Mouse (Mus musculus) liver, embryonic 11.5 days (tissue): ENCODE measurements around the gene Zfp60. TPM values are rescaled to one million over a fixed set of nuclear protein-coding genes. Genes with fewer than 3 reads are reported as not detected.

Source experiments
- ATAC-seq: fragments of 200-750 bp; cut with Nextera tagmentation; replicated peaks from 2 replicates; pipeline ENCODE4 v1.8.0; 2017; ENCODE audit warnings: moderate number of reproducible peaks, mild to moderate bottlenecking, moderate TSS enrichment, moderate library complexity; ENCODE audit not compliant: low FRiP score
- DNase-seq: peaks from one replicate; pipeline ENCODE4 v3.0.0-alpha.2; 2017; ENCODE audit warnings: low spot score
- H3K27ac ChIP-seq: fragments of 300-500 bp; sonication (generic); 2 replicates; pipeline ENCODE4 v1.5.1; 2014; ENCODE audit warnings: mild to moderate bottlenecking, low read depth, low read length, control low read depth
- H3K27me3 ChIP-seq: fragments of 300-500 bp; sonication (generic); replicated peaks from 2 replicates; pipeline ENCODE4 v1.6.1; 2014; ENCODE audit warnings: low read length, mixed read lengths; ENCODE audit not compliant: control insufficient read depth, insufficient read depth
- H3K36me3 ChIP-seq: fragments of 300-500 bp; sonication (generic); 2 replicates; pipeline ENCODE4 v1.6.1; 2014; ENCODE audit warnings: mild to moderate bottlenecking, low read length, moderate library complexity, mixed read lengths; ENCODE audit not compliant: control insufficient read depth, insufficient read depth
- H3K4me1 ChIP-seq: fragments of 300-500 bp; sonication (generic); replicated peaks from 2 replicates; pipeline ENCODE4 v1.6.1; 2014; ENCODE audit warnings: low read length, mixed read lengths; ENCODE audit not compliant: control insufficient read depth, insufficient read depth
- H3K4me2 ChIP-seq: fragments of 300-500 bp; sonication (generic); 2 replicates; pipeline ENCODE4 v1.6.1; 2014; ENCODE audit warnings: mild to moderate bottlenecking, control low read depth, moderate library complexity
- H3K4me3 ChIP-seq: fragments of 300-500 bp; sonication (generic); 2 replicates; pipeline ENCODE4 v1.5.1; 2014; ENCODE audit warnings: low read depth, low read length, control low read depth
- H3K9ac ChIP-seq: fragments of 300-500 bp; sonication (generic); 2 replicates; pipeline ENCODE4 v1.6.1; 2014; ENCODE audit warnings: low read depth, low read length, control low read depth
- H3K9me3 ChIP-seq: fragments of 300-500 bp; sonication (generic); 2 replicates; pipeline ENCODE4 v1.6.1; 2016; ENCODE audit warnings: low read length, inconsistent platforms, mixed read lengths; ENCODE audit not compliant: control insufficient read depth
- WGBS: fragments of 180-500 bp; shearing (Covaris S2); extraction: QIAGEN DNeasy Blood & Tissue Kit; methylation state at CpG from one replicate; pipeline ENCODE4 v1.1.7; 2014; 5-methylcytosine and 5-hydroxymethylcytosine counted together
- polyA plus RNA-seq: library from polyadenylated mRNA; unstranded; fragments of >200 nt; fragmentation: Nextera tagmentation; extraction: Ambion mirVana; gene quantifications from 2 replicates; pipeline ENCODE4 v1.2.1, GENCODE M21; 2014

Zfp60 gene
- polyA plus RNA-seq, 1 experiment from 2014 or later: 17.5 TPM

DNA sequence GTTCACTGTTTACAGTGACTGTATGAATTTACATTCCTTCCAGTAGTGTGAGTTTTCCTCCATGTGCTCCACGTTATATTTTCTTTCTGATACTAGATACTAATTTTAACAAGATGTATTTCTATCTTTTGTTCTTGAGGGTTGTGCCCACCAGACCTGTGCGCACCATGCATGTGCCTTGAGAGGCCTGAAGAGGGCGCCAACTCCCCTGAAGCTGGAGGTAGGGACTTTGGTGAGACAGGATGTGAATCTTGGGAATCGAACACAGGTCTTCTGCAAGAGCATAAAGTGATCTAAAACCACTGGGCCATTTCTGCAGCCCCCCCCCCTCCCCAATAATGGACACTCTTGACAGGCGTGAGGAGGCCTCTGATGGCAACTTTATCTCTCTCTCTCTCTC is 40.1 kb upstream of the Zfp60 start:
- no peaks in the 10 kb centered on the region for H3K27me3 ChIP-seq
- 39% methylated on average over 5 of the region's 5 CpGs for WGBS
- no peak for ATAC-seq

DNA sequence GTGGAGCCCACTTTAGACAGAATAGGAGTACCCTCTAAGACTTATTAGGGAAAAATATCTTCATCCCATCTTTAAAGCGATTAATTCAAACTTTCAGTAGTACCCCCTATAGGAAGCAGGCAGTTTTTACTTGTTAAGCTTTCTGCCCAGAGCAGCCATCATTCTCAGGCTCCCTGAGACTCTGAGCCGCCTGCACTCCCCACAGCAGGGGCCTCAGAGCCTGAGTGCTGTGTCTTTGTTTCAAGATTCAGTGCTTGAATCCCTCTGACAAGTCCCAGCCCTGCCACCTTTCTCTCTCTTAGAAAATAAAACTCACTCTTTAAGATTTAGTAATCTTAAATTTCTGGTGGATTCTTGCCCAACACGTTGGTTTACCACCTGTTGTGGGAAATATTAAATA is 34.5 kb upstream of the Zfp60 start:
- WGBS: 50% methylated on average over 3 of the region's 3 CpGs
- H3K4me2 ChIP-seq: no peak overlapping the region
- no peaks in the 10 kb centered on the region for H3K27me3 ChIP-seq
- ATAC-seq (no peak), DNase-seq (no peak)
- H3K27ac ChIP-seq: no peak overlapping the region
- no peaks in the 10 kb centered on the region for H3K4me1 ChIP-seq
- no peak overlapping the region for H3K4me3 ChIP-seq
- no peaks in the 10 kb centered on the region for H3K36me3 ChIP-seq
- no peak overlapping the region for H3K9ac ChIP-seq
- no peaks in the 10 kb centered on the region for H3K9me3 ChIP-seq

More for the DNA sequence above, 40.1 kb upstream of the Zfp60 start:
- H3K4me3 ChIP-seq: no peak overlapping the region
- no peak overlapping the region for H3K4me2 ChIP-seq
- no peaks in the 10 kb centered on the region for H3K36me3 ChIP-seq
- DNase-seq: no peak
- no peaks in the 10 kb centered on the region for H3K9me3 ChIP-seq
- no peak overlapping the region for H3K27ac ChIP-seq
- H3K4me1 ChIP-seq: peaks cover 4% of the 10 kb centered on the region; the same call in 1 of the 2 replicates
- H3K9ac ChIP-seq: no peak overlapping the region

DNA sequence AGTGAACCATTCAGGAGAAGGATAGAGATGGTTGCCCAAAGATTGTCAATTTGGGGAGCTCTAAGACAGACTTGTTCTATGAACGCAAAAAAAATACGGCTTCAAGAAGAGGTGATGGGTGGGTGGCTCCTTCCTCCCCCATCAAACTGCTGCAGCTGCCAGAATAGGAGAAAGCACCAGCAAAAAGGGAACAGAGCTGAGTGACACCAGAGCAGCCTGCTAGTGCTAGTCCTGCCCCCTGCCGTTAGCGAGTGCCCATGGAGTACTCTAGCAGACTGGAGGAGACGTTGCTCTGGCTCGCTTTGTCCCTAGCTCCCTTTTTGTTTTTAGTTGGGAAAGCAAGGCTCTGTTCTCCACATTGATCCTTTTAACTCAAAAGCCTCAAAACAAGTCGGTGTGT is 20.8 kb upstream of the Zfp60 start:
- Histone ChIP-seq H3K4me1 (no peaks in the 10 kb centered on the region), H3K9me3 (peaks cover 6% of the 10 kb centered on the region; the same call in 1 of the 2 replicates), H3K36me3 (no peaks in the 10 kb centered on the region), H3K9ac (no peak overlapping the region), H3K27me3 (no peaks in the 10 kb centered on the region), H3K4me2 (no peak overlapping the region), H3K4me3 (no peak overlapping the region), H3K27ac (no peak overlapping the region)
- WGBS: 84% methylated on average over 7 of the region's 7 CpGs
- ATAC-seq (no peak), DNase-seq (no peak)

DNA sequence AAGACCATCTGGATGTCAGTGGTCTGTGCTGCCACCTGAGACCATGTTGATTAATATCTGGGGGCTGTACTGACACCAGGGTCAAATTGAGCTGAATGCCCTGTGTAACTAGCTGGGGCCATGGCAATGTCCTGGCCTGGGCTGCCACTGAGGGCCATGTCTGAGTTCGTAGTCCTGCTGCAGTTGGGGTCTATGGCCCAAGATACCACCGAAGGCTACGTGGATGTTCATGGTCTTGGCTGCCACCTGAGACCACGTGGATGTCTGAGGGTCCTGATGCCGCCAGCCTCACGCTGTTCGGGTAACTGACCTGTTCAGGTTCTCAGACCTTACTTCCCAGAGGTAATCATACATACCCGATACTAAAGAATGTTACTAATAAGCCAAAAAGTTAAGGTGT is 9.2 kb upstream of the Zfp60 start:
- H3K4me3 ChIP-seq: no peak overlapping the region
- no peak overlapping the region for H3K4me2 ChIP-seq
- H3K27ac ChIP-seq: no peak overlapping the region
- no peak for ATAC-seq
- no peaks in the 10 kb centered on the region for H3K36me3 ChIP-seq
- no peaks in the 10 kb centered on the region for H3K9me3 ChIP-seq
- no peak for DNase-seq
- no peak overlapping the region for H3K9ac ChIP-seq
- no peaks in the 10 kb centered on the region for H3K27me3 ChIP-seq
- 78% methylated on average over 8 of the region's 8 CpGs for WGBS
- H3K4me1 ChIP-seq: no peaks in the 10 kb centered on the region

DNA sequence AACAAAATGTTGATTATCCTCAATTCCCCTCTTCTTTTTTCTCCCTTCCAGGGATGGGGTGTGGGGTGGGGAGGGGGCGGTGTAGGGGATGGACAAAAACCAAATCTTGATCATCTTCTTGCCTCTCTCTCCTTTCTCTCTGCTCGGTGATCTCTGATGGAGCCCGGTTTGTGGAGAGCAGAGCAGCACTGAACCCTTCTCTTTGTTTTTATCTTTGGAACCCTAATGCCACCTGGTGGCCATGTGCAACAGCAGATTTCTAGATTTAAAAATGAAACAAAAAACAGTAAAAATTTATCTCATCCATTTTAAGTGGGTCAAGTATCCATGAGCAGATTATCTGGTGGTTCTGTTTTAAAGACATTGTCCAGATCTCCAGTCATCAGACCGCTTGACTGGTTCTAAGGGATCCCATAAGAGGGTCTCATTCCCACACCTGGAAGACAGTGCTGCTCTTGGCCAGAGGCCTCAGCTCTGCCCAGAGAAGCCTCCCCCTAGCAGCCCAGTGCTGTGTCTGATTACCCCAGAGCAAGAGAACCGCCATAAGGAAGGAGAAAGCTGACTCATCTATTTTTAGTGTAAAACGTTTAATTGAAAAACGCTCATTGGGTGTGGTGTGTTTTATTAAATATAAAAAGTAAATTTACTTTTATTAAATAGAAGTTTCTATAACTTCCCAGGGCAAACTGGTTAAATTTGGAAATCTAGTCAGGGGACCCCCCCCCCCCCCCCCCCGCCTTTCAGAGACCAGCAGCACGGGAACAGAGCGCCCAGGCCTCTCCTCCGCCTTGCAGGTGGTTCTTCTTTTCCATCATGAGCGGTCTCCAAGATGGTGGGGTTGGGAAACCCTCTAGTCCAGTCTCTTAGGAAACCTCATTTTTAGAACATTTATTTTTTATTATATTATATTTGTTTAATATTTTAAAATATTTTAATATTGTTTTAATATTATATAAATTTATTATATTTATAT is 5.3 kb upstream of the Zfp60 start:
- Histone ChIP-seq H3K4me2 (no peak overlapping the region; the same call in 1 of the 2 replicates), H3K36me3 (no peaks in the 10 kb centered on the region), H3K9me3 (no peaks in the 10 kb centered on the region), H3K27ac (no peak overlapping the region), H3K4me3 (no peak overlapping the region), H3K27me3 (no peaks in the 10 kb centered on the region), H3K9ac (no peak overlapping the region), H3K4me1 (no peaks in the 10 kb centered on the region)
- 45% methylated on average over 12 of the region's 12 CpGs for WGBS
- DNase-seq: no peak
- ATAC-seq: peak; percentile 41; the same call in 1 of the 2 replicates

DNA sequence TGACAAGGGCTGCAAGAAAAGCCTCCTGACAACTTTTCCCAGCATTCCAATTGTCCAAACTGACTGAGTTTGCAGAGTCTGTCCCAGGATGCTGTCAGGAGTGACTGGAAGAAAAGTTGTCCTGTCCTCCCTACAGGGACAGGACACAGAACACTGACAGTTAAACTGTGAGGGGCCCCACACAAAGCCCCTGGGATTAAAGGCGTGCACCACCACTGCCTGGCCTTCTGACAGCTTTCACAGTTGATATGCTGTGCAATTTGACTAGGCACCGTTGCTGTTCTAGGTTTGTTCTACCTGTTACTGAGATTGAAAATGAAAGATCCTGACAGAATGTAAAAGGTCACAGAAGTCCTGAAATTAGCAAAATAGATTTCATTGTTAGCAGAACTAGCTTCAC is 3.7 kb upstream of the Zfp60 start:
- Histone ChIP-seq H3K27me3 (no peaks in the 10 kb centered on the region), H3K4me2 (no peak overlapping the region), H3K27ac (no peak overlapping the region), H3K4me1 (no peaks in the 10 kb centered on the region), H3K4me3 (no peak overlapping the region), H3K36me3 (no peaks in the 10 kb centered on the region), H3K9ac (no peak overlapping the region), H3K9me3 (no peaks in the 10 kb centered on the region)
- ATAC-seq (no peak), DNase-seq (no peak)
- WGBS: 57% methylated on average over 2 of the region's 2 CpGs

DNA sequence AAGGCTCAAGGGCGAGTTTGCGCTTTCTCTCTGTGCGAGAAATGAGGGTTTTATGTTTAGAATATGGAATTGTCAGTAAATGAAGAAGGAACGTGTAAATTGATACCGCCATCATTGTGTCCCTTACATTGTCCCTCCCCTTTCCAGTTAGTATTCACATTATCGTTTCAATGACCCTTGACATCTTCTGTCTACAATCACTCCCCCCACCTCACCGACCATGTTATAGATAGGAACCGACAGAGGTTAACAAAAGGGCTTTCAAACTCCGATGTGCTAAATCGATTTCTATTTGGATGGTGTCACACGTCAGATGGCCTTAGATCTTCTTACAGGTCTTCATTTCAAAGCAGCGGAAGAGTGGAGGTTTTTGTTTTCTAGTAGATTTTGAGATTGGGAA is 757 bp downstream of the Zfp60 start:
- WGBS: 15% methylated on average over 12 of the region's 12 CpGs
- no peak for DNase-seq

DNA sequence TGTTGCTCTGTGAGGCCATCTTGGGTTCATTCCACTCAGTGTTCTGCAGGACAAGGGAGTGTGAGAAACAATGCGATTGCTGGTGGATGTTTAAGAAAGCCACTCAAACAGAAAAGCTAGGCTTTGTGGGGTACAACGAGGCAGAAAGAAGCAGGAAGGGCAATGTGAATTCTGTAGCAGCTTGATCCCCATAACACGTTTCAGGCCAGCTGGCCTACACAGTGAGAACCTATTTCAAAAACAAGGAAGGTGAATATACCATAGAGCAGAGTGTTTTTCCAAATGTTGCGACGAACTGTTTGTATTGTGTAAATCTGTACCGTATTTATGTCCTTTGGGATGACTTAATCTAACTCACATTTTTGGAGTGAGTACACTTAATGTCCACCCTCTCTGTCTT is 1.3 kb downstream of the Zfp60 start:
- Histone ChIP-seq H3K4me1 (no peaks in the 10 kb centered on the region), H3K27ac (no peak overlapping the region), H3K27me3 (no peaks in the 10 kb centered on the region), H3K9me3 (no peaks in the 10 kb centered on the region), H3K9ac (no peak overlapping the region; the same call in 1 of the 2 replicates), H3K4me3 (peak overlapping the region; percentile 76), H3K4me2 (peak overlapping the region; percentile 74), H3K36me3 (no peaks in the 10 kb centered on the region)
- ATAC-seq (no peak), DNase-seq (no peak)
- WGBS: 86% methylated on average over 6 of the region's 6 CpGs

More for the DNA sequence above, 757 bp downstream of the Zfp60 start:
- ATAC-seq: no peak
- Histone ChIP-seq H3K4me1 (no peaks in the 10 kb centered on the region), H3K4me3 (peak overlapping the region; percentile 76), H3K9ac (peak overlapping the region; percentile 84), H3K9me3 (no peaks in the 10 kb centered on the region), H3K36me3 (no peaks in the 10 kb centered on the region), H3K27ac (peak overlapping the region; percentile 93), H3K4me2 (peak overlapping the region; percentile 74), H3K27me3 (no peaks in the 10 kb centered on the region)

DNA sequence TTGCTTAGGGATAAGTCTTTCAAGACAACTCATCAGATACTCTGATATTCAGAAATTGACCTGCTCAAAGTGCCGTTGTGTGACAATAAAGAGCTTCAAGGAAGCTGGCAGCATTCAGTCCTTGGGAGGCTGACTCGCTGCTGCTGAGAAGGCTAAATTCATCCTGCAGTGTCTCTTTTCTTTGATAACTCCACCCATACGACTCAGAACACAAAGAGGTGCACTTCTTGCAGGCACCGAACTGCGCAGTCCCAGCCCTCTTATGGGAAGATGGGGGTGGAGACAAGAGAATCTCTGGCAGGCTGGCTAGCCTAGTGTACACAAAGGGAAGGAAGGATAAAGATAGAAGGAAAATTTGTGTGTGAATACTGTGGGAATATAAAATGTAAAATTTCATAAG is 4.3 kb downstream of the Zfp60 start:
- ATAC-seq: no peak
- 88% methylated on average over 5 of the region's 5 CpGs for WGBS

More for the DNA sequence above, 4.3 kb downstream of the Zfp60 start:
- no peaks in the 10 kb centered on the region for H3K9me3 ChIP-seq
- DNase-seq: no peak
- peaks cover 12% of the 10 kb centered on the region for H3K36me3 ChIP-seq
- H3K27me3 ChIP-seq: no peaks in the 10 kb centered on the region
- no peak overlapping the region for H3K27ac ChIP-seq
- H3K4me3 ChIP-seq: no peak overlapping the region
- no peak overlapping the region for H3K4me2 ChIP-seq
- H3K4me1 ChIP-seq: no peaks in the 10 kb centered on the region
- H3K9ac ChIP-seq: no peak overlapping the region
